Comparison of ENCODE assay signal across 11 mouse cellular contexts in genomic region chr1:194927887-194928286, GRCm38 (mm10). TPM values are rescaled to one million over a fixed set of nuclear protein-coding genes. Genes with fewer than 3 reads are reported as not detected.
DNase-seq lines count a peak whose midpoint lies in the region; ATAC-seq and TF ChIP-seq lines count a peak whose summit lies in the region.
"Had no signal": no experiment of that assay in that cellular context is flagged by ENCODE, and none has a peak within 500 bp of the region (broad histone marks: within the 10 kb centered on the region; RNA-seq: fewer than 3 reads in every experiment).

No protein-coding gene starts in this region.

- no peak overlapping the region for H3K4me2 ChIP-seq in heart, embryonic 14.5 days (ENCODE audit: low read length)
- no peak overlapping the region for H3K4me2 ChIP-seq in neural tube, embryonic 15.5 days
- H3K4me2 ChIP-seq: neural tube, embryonic 13.5 days had no signal

- H3K9me3 ChIP-seq in heart, embryonic 14.5 days (ENCODE audit: control insufficient read depth, low read length), result no peaks in the 10 kb centered on the region
- H3K9me3 ChIP-seq in neural tube, embryonic 15.5 days (replicated peaks), result no peaks in the 10 kb centered on the region
- H3K9me3 ChIP-seq: limb, embryonic 10.5 days; neural tube, embryonic 13.5 days had no signal

- DNase-seq in left cerebral cortex, adult 2 months (ENCODE audit: extremely low spot score in 1 of 2, low spot score in 2 of 2), result no peak
- no peak for DNase-seq in left cerebral cortex, postnatal 36 days (ENCODE audit: low spot score in 2 of 2)
- DNase-seq in kidney, postnatal 14 days, result peak; percentile 61
- DNase-seq in thymus, postnatal 0 days (ENCODE audit: low spot score), result no peak
- no peak for DNase-seq in layer of hippocampus, adult 2 months (ENCODE audit: low spot score in 2 of 2)
- DNase-seq: thymus, postnatal 36 days had no signal

- TF ChIP-seq CTCF in left cerebral cortex, adult 2 months (IDR thresholded peaks at IDR 0.05), result no peak
- TF ChIP-seq CTCF in layer of hippocampus, adult 2 months (conservative IDR thresholded peaks at IDR 0.05), result no peak

- no peaks in the 10 kb centered on the region for H3K27me3 ChIP-seq in heart, embryonic 14.5 days (ENCODE audit: control insufficient read depth, insufficient read depth, low read length)
- H3K27me3 ChIP-seq in neural tube, embryonic 15.5 days (replicated peaks), result no peaks in the 10 kb centered on the region
- H3K27me3 ChIP-seq: neural tube, embryonic 13.5 days had no signal

- no peaks in the 10 kb centered on the region for H3K36me3 ChIP-seq in heart, embryonic 14.5 days (ENCODE audit: control insufficient read depth, insufficient read depth, low read length)
- H3K36me3 ChIP-seq in neural tube, embryonic 15.5 days, result no peaks in the 10 kb centered on the region
- H3K36me3 ChIP-seq: limb, embryonic 10.5 days; neural tube, embryonic 13.5 days had no signal

- ATAC-seq in heart, embryonic 14.5 days (ENCODE audit: insufficient number of reproducible peaks, insufficient read depth, low FRiP score, low read depth), result peak; percentile 89
- ATAC-seq in megakaryocyte, adult 5-6 weeks (ENCODE audit: poor library complexity, severe bottlenecking), result peak; percentile 97
- ATAC-seq in neural tube, embryonic 15.5 days (ENCODE audit: low FRiP score), result no peak

- 14% methylated on average over 3 of the region's 3 CpGs for WGBS in heart, embryonic 14.5 days
- WGBS in neural tube, embryonic 15.5 days, result 62% methylated on average over 3 of the region's 3 CpGs

- peaks cover 9 to 27% of the 10 kb centered on the region in 2 experiments for H3K4me1 ChIP-seq in heart, embryonic 14.5 days (ENCODE audit: control insufficient read depth in 2 of 2, insufficient read depth in 2 of 2, low read length in 2 of 2)
- no peaks in the 10 kb centered on the region for H3K4me1 ChIP-seq in neural tube, embryonic 15.5 days
- H3K4me1 ChIP-seq: neural tube, embryonic 13.5 days had no signal

- H3K9ac ChIP-seq in heart, embryonic 14.5 days (ENCODE audit: low read length), result no peak overlapping the region
- H3K9ac ChIP-seq in neural tube, embryonic 15.5 days (replicated peaks), result no peak overlapping the region
- H3K9ac ChIP-seq: neural tube, embryonic 13.5 days had no signal

- intact Hi-C loops in left cerebral cortex, adult 2 months (cut with DNase I), result no loop called here
- intact Hi-C loops in left cerebral cortex, postnatal 36 days (cut with DNase I), result no loop called here

- no peak overlapping the region for H3K4me3 ChIP-seq in left cerebral cortex, adult 2 months
- H3K4me3 ChIP-seq in heart, embryonic 14.5 days (ENCODE audit: control insufficient read depth in 1 of 2, insufficient read depth in 1 of 2, low read depth in 1 of 2, low read length in 2 of 2), result no peak overlapping the region
- no peak overlapping the region for H3K4me3 ChIP-seq in neural tube, embryonic 15.5 days (replicated peaks)
- no peak overlapping the region for H3K4me3 ChIP-seq in layer of hippocampus, adult 2 months
- H3K4me3 ChIP-seq: limb, embryonic 10.5 days; neural tube, embryonic 13.5 days had no signal

- H3K27ac ChIP-seq in left cerebral cortex, adult 2 months, result peak overlapping the region; percentile 15; the same call in 1 of the 2 replicates
- peak overlapping the region in 1 of 2 experiments; percentile 56; a peak in 2 of 4 replicates for H3K27ac ChIP-seq in heart, embryonic 14.5 days (replicated peaks in 1 of 2; ENCODE audit: control insufficient read depth in 1 of 2, insufficient read depth in 1 of 2, low read depth in 2 of 2, low read length in 2 of 2)
- no peak overlapping the region for H3K27ac ChIP-seq in neural tube, embryonic 15.5 days (replicated peaks)
- no peak overlapping the region for H3K27ac ChIP-seq in layer of hippocampus, adult 2 months
- H3K27ac ChIP-seq: limb, embryonic 10.5 days; neural tube, embryonic 13.5 days had no signal

RNA-seq across cellular contexts. Expression of gene Cd34, which starts 10.7 kb away (rescaled TPM):
- total RNA-seq in left cerebral cortex, adult 2 months (2021), result 10 to 100 TPM; 57.8 to 66.1 TPM
- total RNA-seq in left cerebral cortex, postnatal 36 days (2021), result 10 to 100 TPM; 52.1 to 77.5 TPM
- 103 and 106 TPM in 2 replicates for polyA plus RNA-seq in heart, embryonic 14.5 days (2014; fragmentation: Nextera tagmentation; extraction: Ambion mirVana)
- total RNA-seq in megakaryocyte, adult 5-6 weeks (2015), result 11.7 and 15.8 TPM in 2 replicates
- 21.0 and 21.2 TPM in 2 replicates for total RNA-seq in megakaryocyte, adult 5-6 weeks (2017)
- 29.4 and 39.4 TPM in 2 replicates for polyA plus RNA-seq in neural tube, embryonic 15.5 days (2015; fragmentation: Nextera tagmentation; extraction: Ambion mirVana)
- polyA plus RNA-seq in thymus, postnatal 0 days (2015; fragmentation: Nextera tagmentation; extraction: Ambion mirVana), result 36.8 and 37.4 TPM in 2 replicates
- total RNA-seq in layer of hippocampus, adult 2 months (2021), result 10 to 100 TPM; 25.5 to 26.5 TPM
